Mouse (Mus musculus): Measurements from ENCODE around the gene Comt. TPM values are rescaled to one million over a fixed set of nuclear protein-coding genes. Genes with fewer than 3 reads are reported as not detected.
A peak's percentile ranks its signal among the peaks of the same experiment; 100 is the strongest.

Comt gene
- polyA plus RNA-seq (2012; fragmentation: generic; extraction: Trizol): 96.2 TPM
- long read RNA-seq, experiment 1, transcript Comt-201 (6 exons, 1,397 nt): major isoform, 21 of 59 reads
- long read RNA-seq, experiment 1, transcript Comt-202 (5 exons, 1,866 nt): minor isoform, 18 of 59 reads
- long read RNA-seq, experiment 1, partial matches to known transcripts: 13 of 59 reads
- long read RNA-seq, experiment 1, other reads (novel, unspliced or antisense): 7 of 59 reads
- long read RNA-seq, experiment 2, transcript Comt-201 (6 exons, 1,397 nt): major isoform, 63 of 87 reads
- long read RNA-seq, experiment 2, transcript Comt-202 (5 exons, 1,866 nt): minor isoform, 17 of 87 reads
- long read RNA-seq, experiment 2, partial matches to known transcripts: 3 of 87 reads
- long read RNA-seq, experiment 2, other reads (novel, unspliced or antisense): 4 of 87 reads

DNA sequence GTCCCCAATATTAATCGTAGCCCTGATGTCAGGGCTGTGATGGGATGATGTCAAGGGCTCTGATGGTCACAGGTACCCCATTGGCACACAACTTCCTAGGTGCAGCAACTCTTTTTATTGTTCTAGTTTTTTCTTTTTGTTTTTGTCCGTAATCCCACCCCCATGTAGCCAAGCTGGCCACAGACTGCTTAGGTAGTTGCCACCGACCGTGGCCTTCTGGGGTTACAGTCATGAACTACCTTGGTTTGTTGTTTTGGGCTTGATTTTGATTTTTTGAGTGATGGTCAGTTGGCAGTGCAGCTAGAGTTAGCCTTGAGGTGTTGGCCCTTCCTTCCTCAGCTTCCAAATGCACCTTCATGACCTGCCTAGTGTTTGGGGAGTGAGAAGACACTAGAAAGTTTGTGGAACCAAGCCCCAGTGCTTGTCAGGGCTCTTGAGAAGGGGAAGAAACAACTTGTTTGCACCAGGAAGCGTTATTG is at the start of gene Comt:
Comt (minus strand) TSS at position 51 of the 479 bp plus-strand sequence.
- peaks cover 17% of the 10 kb centered on the region for H3K36me3 ChIP-seq (ENCODE audit: control insufficient read depth, insufficient read depth)
- H3K27me3 ChIP-seq (ENCODE audit: control insufficient read depth, insufficient read depth, insufficient read length): no peaks in the 10 kb centered on the region
- peak within 1 kb of the TSS; percentile 93 for H3K4me3 ChIP-seq (ENCODE audit: insufficient read depth, poor library complexity, severe bottlenecking)
- H3ac ChIP-seq (ENCODE audit: control insufficient read depth, insufficient read length, low read depth): peak within 1 kb of the TSS; percentile 58
- peaks cover 53% of the 10 kb centered on the region for H3K79me2 ChIP-seq (ENCODE audit: control insufficient read depth, insufficient read depth)
- H3K79me3 ChIP-seq (ENCODE audit: low read depth): peaks cover 27% of the 10 kb centered on the region
- TF ChIP-seq MYOD1 (IDR thresholded peaks at IDR 0.05; ENCODE audit: control insufficient read depth, insufficient read length, low read depth) (no peak), CTCF (IDR thresholded peaks at IDR 0.05; ENCODE audit: control insufficient read depth, insufficient read depth, insufficient read length) (no peak), FOSL1 (IDR thresholded peaks at IDR 0.05; ENCODE audit: insufficient read depth, low read length, poor library complexity, severe bottlenecking) (no peak), CEBPB (IDR thresholded peaks at IDR 0.05; ENCODE audit: low read depth) (no peak), MAX (IDR thresholded peaks at IDR 0.05) (no peak), USF1 (IDR thresholded peaks at IDR 0.05; ENCODE audit: low read depth) (no peak), MYOG (IDR thresholded peaks at IDR 0.05; ENCODE audit: control insufficient read depth, extremely low read depth, insufficient read length) (no peak)

GRCm38 (mm10) chr16:18474021-18474420 is 47.4 kb upstream of the Comt start:
- peaks cover 13% of the 10 kb centered on the region for H3K36me3 ChIP-seq (ENCODE audit: control insufficient read depth, insufficient read depth)
- H3K79me3 ChIP-seq (ENCODE audit: low read depth): no peaks in the 10 kb centered on the region
- H3ac ChIP-seq (ENCODE audit: control insufficient read depth, insufficient read length, low read depth): no peak overlapping the region
- no peak for TF ChIP-seq MYOD1 (IDR thresholded peaks at IDR 0.05; ENCODE audit: control insufficient read depth, insufficient read length, low read depth)
- no peaks in the 10 kb centered on the region for H3K79me2 ChIP-seq (ENCODE audit: control insufficient read depth, insufficient read depth)
- no peaks in the 10 kb centered on the region for H3K27me3 ChIP-seq (ENCODE audit: control insufficient read depth, insufficient read depth, insufficient read length)
- H3K4me3 ChIP-seq (ENCODE audit: insufficient read depth, poor library complexity, severe bottlenecking): no peak overlapping the region

GRCm38 (mm10) chr16:18472976-18473375 is 46.3 kb upstream of the Comt start:
- Histone ChIP-seq H3K4me3 (ENCODE audit: insufficient read depth, poor library complexity, severe bottlenecking) (no peak overlapping the region), H3K27me3 (ENCODE audit: control insufficient read depth, insufficient read depth, insufficient read length) (no peaks in the 10 kb centered on the region), H3K79me3 (ENCODE audit: low read depth) (no peaks in the 10 kb centered on the region), H3K79me2 (ENCODE audit: control insufficient read depth, insufficient read depth) (no peaks in the 10 kb centered on the region), H3ac (ENCODE audit: control insufficient read depth, insufficient read length, low read depth) (no peak overlapping the region), H3K36me3 (ENCODE audit: control insufficient read depth, insufficient read depth) (peaks cover 13% of the 10 kb centered on the region)
- no peak for TF ChIP-seq FOSL1 (IDR thresholded peaks at IDR 0.05; ENCODE audit: insufficient read depth, low read length, poor library complexity, severe bottlenecking)
- TF ChIP-seq MYOG (IDR thresholded peaks at IDR 0.05; ENCODE audit: control insufficient read depth, extremely low read depth, insufficient read length): no peak
- no peak for TF ChIP-seq CEBPB (IDR thresholded peaks at IDR 0.05; ENCODE audit: low read depth)
- no peak for TF ChIP-seq USF1 (IDR thresholded peaks at IDR 0.05; ENCODE audit: low read depth)
- TF ChIP-seq CTCF (IDR thresholded peaks at IDR 0.05; ENCODE audit: control insufficient read depth, insufficient read depth, insufficient read length): no peak
- TF ChIP-seq MAX (IDR thresholded peaks at IDR 0.05): no peak
- TF ChIP-seq MYOD1 (IDR thresholded peaks at IDR 0.05; ENCODE audit: control insufficient read depth, insufficient read length, low read depth): no peak

GRCm38 (mm10) chr16:18472416-18472815 is 45.8 kb upstream of the Comt start:
- Histone ChIP-seq H3K79me3 (ENCODE audit: low read depth) (no peaks in the 10 kb centered on the region), H3K27me3 (ENCODE audit: control insufficient read depth, insufficient read depth, insufficient read length) (no peaks in the 10 kb centered on the region), H3K36me3 (ENCODE audit: control insufficient read depth, insufficient read depth) (peaks cover 13% of the 10 kb centered on the region), H3K4me3 (ENCODE audit: insufficient read depth, poor library complexity, severe bottlenecking) (no peak overlapping the region), H3K79me2 (ENCODE audit: control insufficient read depth, insufficient read depth) (no peaks in the 10 kb centered on the region), H3ac (ENCODE audit: control insufficient read depth, insufficient read length, low read depth) (no peak overlapping the region)
- TF ChIP-seq MAX (IDR thresholded peaks at IDR 0.05): no peak
- no peak for TF ChIP-seq CTCF (IDR thresholded peaks at IDR 0.05; ENCODE audit: control insufficient read depth, insufficient read depth, insufficient read length)
- no peak for TF ChIP-seq MYOG (IDR thresholded peaks at IDR 0.05; ENCODE audit: control insufficient read depth, extremely low read depth, insufficient read length)

GRCm38 (mm10) chr16:18471976-18472375 is 45.3 kb upstream of the Comt start:
- TF ChIP-seq FOSL1 (IDR thresholded peaks at IDR 0.05; ENCODE audit: insufficient read depth, low read length, poor library complexity, severe bottlenecking) (no peak), CTCF (IDR thresholded peaks at IDR 0.05; ENCODE audit: control insufficient read depth, insufficient read depth, insufficient read length) (no peak), MYOG (IDR thresholded peaks at IDR 0.05; ENCODE audit: control insufficient read depth, extremely low read depth, insufficient read length) (no peak), CEBPB (IDR thresholded peaks at IDR 0.05; ENCODE audit: low read depth) (no peak), MYOD1 (IDR thresholded peaks at IDR 0.05; ENCODE audit: control insufficient read depth, insufficient read length, low read depth) (no peak), MAX (IDR thresholded peaks at IDR 0.05) (no peak)
- Histone ChIP-seq H3K79me2 (ENCODE audit: control insufficient read depth, insufficient read depth) (no peaks in the 10 kb centered on the region), H3K36me3 (ENCODE audit: control insufficient read depth, insufficient read depth) (peaks cover 13% of the 10 kb centered on the region), H3ac (ENCODE audit: control insufficient read depth, insufficient read length, low read depth) (no peak overlapping the region), H3K4me3 (ENCODE audit: insufficient read depth, poor library complexity, severe bottlenecking) (no peak overlapping the region), H3K27me3 (ENCODE audit: control insufficient read depth, insufficient read depth, insufficient read length) (no peaks in the 10 kb centered on the region), H3K79me3 (ENCODE audit: low read depth) (no peaks in the 10 kb centered on the region)

GRCm38 (mm10) chr16:18471381-18471955 is 44.8 kb upstream of the Comt start:
- Histone ChIP-seq H3ac (ENCODE audit: control insufficient read depth, insufficient read length, low read depth) (no peak overlapping the region), H3K79me2 (ENCODE audit: control insufficient read depth, insufficient read depth) (no peaks in the 10 kb centered on the region), H3K79me3 (ENCODE audit: low read depth) (no peaks in the 10 kb centered on the region), H3K36me3 (ENCODE audit: control insufficient read depth, insufficient read depth) (peaks cover 13% of the 10 kb centered on the region), H3K4me3 (ENCODE audit: insufficient read depth, poor library complexity, severe bottlenecking) (no peak overlapping the region), H3K27me3 (ENCODE audit: control insufficient read depth, insufficient read depth, insufficient read length) (no peaks in the 10 kb centered on the region)
- TF ChIP-seq MAX (IDR thresholded peaks at IDR 0.05) (no peak), CTCF (IDR thresholded peaks at IDR 0.05; ENCODE audit: control insufficient read depth, insufficient read depth, insufficient read length) (no peak), USF1 (IDR thresholded peaks at IDR 0.05; ENCODE audit: low read depth) (no peak), MYOD1 (IDR thresholded peaks at IDR 0.05; ENCODE audit: control insufficient read depth, insufficient read length, low read depth) (no peak), MYOG (IDR thresholded peaks at IDR 0.05; ENCODE audit: control insufficient read depth, extremely low read depth, insufficient read length) (no peak), CEBPB (IDR thresholded peaks at IDR 0.05; ENCODE audit: low read depth) (no peak), FOSL1 (IDR thresholded peaks at IDR 0.05; ENCODE audit: insufficient read depth, low read length, poor library complexity, severe bottlenecking) (no peak)

All from C2C12 (cell line).